Mouse (Mus musculus): ENCODE measurements around the gene Amtn.

GRCm38 (mm10) chr5:88364768-88365167, 11.1 kb upstream of the Amtn start:
- TF ChIP-seq POLR2A (IDR thresholded peaks at IDR 0.05; ENCODE audit: insufficient read depth, low read depth, low read length) (no peak), CTCF (IDR thresholded peaks at IDR 0.05) (peak; percentile 65)
